Mouse (Mus musculus): ENCODE data around the gene Vmn2r90.
"Not testable (repeated sequence)": the region's sequence is repeated elsewhere in the genome, so short reads cannot be mapped to it uniquely, and the experiment has no call there.

- TF ChIP-seq CEBPB (IDR thresholded peaks at IDR 0.05; ENCODE audit: insufficient read depth, poor library complexity, severe bottlenecking); USF1 (IDR thresholded peaks at IDR 0.05; ENCODE audit: low read depth); E2F4 (IDR thresholded peaks at IDR 0.05; ENCODE audit: insufficient read depth): not testable (repeated sequence)
These were observed 36.4 kb downstream of the Vmn2r90 start for GRCm38 (mm10) chr17:17739936-17740335.

Data from myocyte (in vitro differentiated cells).